Mouse (Mus musculus) heart, embryonic 12.5 days (tissue): ENCODE results near the gene Mblac2. TPM values are rescaled to one million over a fixed set of nuclear protein-coding genes. Genes with fewer than 3 reads are reported as not detected.

ENCODE experiments used
- ATAC-seq: fragments of 200-750 bp; cut with Nextera tagmentation; 2 replicates; pipeline ENCODE4 v1.8.0; 2017; ENCODE audit warnings: moderate TSS enrichment, moderate library complexity; ENCODE audit not compliant: insufficient number of reproducible peaks, low FRiP score
- H3K27ac ChIP-seq: fragments of 300-500 bp; sonication (generic); 2 replicates; pipeline ENCODE4 v1.5.1; 2016; ENCODE audit warnings: mild to moderate bottlenecking, moderate library complexity; ENCODE audit not compliant: poor library complexity, severe bottlenecking
- H3K27me3 ChIP-seq: fragments of 300-500 bp; sonication (generic); replicated peaks from 2 replicates; pipeline ENCODE4 v1.6.1; 2016; ENCODE audit warnings: mild to moderate bottlenecking, moderate library complexity
- H3K36me3 ChIP-seq: fragments of 300-500 bp; sonication (generic); 2 replicates; pipeline ENCODE4 v1.6.1; 2016; ENCODE audit warnings: mild to moderate bottlenecking, moderate library complexity
- H3K4me1 ChIP-seq: fragments of 300-500 bp; sonication (generic); replicated peaks from 2 replicates; pipeline ENCODE4 v1.6.1; 2016; ENCODE audit warnings: mild to moderate bottlenecking
- H3K4me2 ChIP-seq: fragments of 300-500 bp; sonication (generic); 2 replicates; pipeline ENCODE4 v1.6.1; 2016; ENCODE audit warnings: mild to moderate bottlenecking, moderate library complexity
- H3K4me3 ChIP-seq: fragments of 300-500 bp; sonication (generic); 2 replicates; pipeline ENCODE4 v1.5.1; 2016; ENCODE audit warnings: mild to moderate bottlenecking
- H3K9ac ChIP-seq: fragments of 300-500 bp; sonication (generic); 2 replicates; pipeline ENCODE4 v1.6.1; 2016; ENCODE audit warnings: mild to moderate bottlenecking, moderate library complexity
- H3K9me3 ChIP-seq: fragments of 300-500 bp; sonication (generic); replicated peaks from 2 replicates; pipeline ENCODE4 v1.6.1; 2016; ENCODE audit warnings: mild to moderate bottlenecking, moderate library complexity
- WGBS: fragments of 180-500 bp; shearing (Covaris S2); methylation state at CpG from one replicate; pipeline ENCODE4 v1.1.7; 2016; 5-methylcytosine and 5-hydroxymethylcytosine counted together
- polyA plus RNA-seq: library from polyadenylated mRNA; unstranded; fragments of >200 nt; fragmentation: Nextera tagmentation; extraction: Ambion mirVana; gene quantifications from 2 replicates; pipeline ENCODE4 v1.2.1, GENCODE M21; 2016

Gene Mblac2
- polyA plus RNA-seq, 1 experiment from 2014 or later = 4.8 TPM

DNA sequence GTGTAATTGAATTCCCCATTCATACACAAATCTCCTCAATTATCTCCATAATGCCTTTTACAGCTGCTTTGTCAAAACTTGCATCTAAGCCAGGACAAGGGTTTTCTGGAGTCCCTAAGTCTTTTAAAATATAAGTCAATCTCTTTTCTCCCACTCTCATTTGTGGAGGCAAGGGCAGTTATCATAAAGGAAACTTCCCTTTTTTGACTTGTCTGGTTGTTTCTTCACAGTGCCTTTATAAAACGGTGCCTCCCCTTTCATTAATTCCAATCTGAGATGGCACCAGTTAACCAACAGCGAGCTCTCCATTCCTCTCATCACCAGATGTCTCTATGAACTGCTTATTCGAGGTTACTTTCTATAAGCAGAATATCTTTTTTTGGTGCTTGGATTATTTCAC is 65.1 kb downstream of the Mblac2 start:
- ATAC-seq = no peak
- Histone ChIP-seq H3K36me3 (no peaks in the 10 kb centered on the region), H3K4me3 (no peak overlapping the region), H3K9ac (no peak overlapping the region), H3K4me1 (no peaks in the 10 kb centered on the region), H3K27ac (no peak overlapping the region), H3K4me2 (no peak overlapping the region), H3K27me3 (no peaks in the 10 kb centered on the region), H3K9me3 (no peaks in the 10 kb centered on the region; the same call in 1 of the 2 replicates)
- WGBS = 69% methylated on average over 3 of the region's 3 CpGs

DNA sequence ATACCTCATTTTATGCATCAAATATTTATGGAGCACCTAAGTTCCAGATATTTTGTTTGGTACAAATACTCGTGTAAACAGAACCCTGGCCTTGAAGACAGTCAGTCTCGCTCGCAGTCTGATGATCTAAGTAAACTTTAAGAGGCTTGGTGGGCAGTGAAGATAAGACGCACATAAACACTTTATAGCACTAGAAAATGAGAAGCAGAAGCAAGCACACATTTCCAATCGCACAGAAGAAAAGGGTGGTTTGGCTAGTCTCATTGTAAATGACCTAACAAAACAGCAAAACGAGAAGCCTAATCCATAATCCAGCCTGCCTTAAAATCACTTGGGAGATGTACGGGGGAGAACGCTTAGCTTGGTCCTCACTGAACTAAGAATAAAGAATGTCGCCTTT is 71.3 kb downstream of the Mblac2 start:
- no peak for ATAC-seq
- Histone ChIP-seq H3K4me3 (peak overlapping the region; percentile 86), H3K27me3 (no peaks in the 10 kb centered on the region), H3K27ac (peak overlapping the region; percentile 70; the same call in 1 of the 2 replicates), H3K4me2 (peak overlapping the region; percentile 79), H3K9me3 (no peaks in the 10 kb centered on the region), H3K36me3 (peaks cover 8% of the 10 kb centered on the region), H3K4me1 (peaks cover 17% of the 10 kb centered on the region), H3K9ac (peak overlapping the region; percentile 73)
- WGBS = 42% methylated on average over 9 of the region's 9 CpGs

DNA sequence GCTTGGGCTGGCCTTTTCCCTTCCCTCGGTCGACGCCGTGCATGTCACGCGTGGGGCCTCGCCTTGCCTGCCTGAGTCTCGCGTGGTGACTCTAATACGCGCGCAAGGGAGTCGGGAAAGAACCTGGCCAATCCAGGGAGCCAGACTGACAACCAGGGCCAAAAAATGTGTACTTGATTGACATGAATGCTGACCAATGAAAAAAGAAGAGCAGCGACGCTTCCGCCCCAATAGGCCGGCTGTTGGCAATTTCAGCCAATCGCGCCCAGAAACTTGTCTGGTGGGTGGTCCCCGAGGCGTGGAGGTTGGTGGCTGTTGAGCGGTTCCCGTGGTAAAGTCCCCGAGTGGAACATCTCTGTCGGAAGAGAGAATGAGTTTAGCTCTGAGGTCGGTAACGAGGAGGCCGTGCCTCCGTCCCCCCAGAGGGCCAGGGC is 71.8 kb downstream of the Mblac2 start, which contains the start of gene Cetn3:
Gene Cetn3, plus strand, starts transcription at position 107 of the 434 bp plus-strand sequence.
- under 1% methylated on average over 29 of the region's 29 CpGs for WGBS
- peaks cover 12% of the 10 kb centered on the region for H3K36me3 ChIP-seq
- peak; percentile 92 for ATAC-seq

DNA sequence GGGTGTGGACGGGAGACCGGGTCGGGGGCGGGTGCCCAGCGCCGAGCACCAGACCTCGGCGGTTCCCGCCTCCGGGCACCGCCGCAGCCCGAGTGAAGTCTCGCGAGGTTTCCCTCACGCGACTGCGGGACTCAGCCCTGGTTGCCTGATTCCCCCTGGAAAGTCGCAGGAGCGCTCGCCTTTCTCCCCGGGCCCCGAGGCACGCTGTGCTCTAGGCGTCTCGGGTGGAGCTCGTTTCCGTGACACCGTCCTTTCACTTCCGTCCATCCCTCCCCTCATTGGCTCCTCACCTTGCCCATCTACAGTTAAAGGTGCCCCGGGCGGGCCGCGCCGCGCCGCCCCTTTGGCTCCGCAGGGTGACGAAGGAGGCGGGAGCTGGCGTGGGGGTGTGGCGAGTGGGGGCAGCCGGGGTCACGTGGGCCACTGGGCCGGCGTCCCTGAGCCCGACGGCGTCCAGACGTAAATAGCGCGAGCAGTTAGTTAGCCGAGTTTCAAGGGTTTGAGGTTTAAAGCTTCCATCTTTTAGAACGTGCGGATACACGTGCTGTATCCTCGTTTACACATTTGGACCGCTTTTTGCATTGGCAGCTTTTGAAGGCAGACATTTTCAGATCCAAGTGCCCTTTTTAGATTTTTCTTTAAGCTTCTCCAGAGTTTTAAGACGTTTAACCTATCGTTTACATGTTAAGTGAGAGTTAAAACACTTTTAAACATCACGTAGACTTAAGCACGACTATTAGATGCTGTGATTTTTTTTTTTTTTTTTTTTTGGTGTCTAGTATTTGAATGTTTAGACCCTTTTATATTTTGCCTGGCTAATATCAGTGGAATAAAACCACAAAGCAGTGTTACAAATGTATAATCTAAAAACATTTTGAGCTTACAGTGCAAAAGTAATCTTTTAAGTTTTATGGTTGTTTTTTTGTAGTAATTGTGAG is 72.5 kb downstream of the Mblac2 start:
- H3K9ac ChIP-seq = peak overlapping the region; percentile 89
- WGBS = under 1% methylated on average over 62 of the region's 62 CpGs
- peak overlapping the region; percentile 98 for H3K27ac ChIP-seq
- H3K4me1 ChIP-seq = peaks cover 17% of the 10 kb centered on the region
- peaks cover 17% of the 10 kb centered on the region for H3K36me3 ChIP-seq
- H3K4me3 ChIP-seq = peak overlapping the region; percentile 86
- ATAC-seq = peak; percentile 99
- H3K4me2 ChIP-seq = peak overlapping the region; percentile 64
- no peaks in the 10 kb centered on the region for H3K9me3 ChIP-seq
- H3K27me3 ChIP-seq = no peaks in the 10 kb centered on the region

More for the DNA sequence above, 71.8 kb downstream of the Mblac2 start, which contains the start of gene Cetn3:
- Histone ChIP-seq H3K4me1 (peaks cover 17% of the 10 kb centered on the region), H3K9ac (peak within 1 kb of the TSS; percentile 89), H3K27me3 (no peaks in the 10 kb centered on the region), H3K27ac (peak within 1 kb of the TSS; percentile 98), H3K9me3 (no peaks in the 10 kb centered on the region), H3K4me3 (peak within 1 kb of the TSS; percentile 86), H3K4me2 (peak within 1 kb of the TSS; percentile 79)

DNA sequence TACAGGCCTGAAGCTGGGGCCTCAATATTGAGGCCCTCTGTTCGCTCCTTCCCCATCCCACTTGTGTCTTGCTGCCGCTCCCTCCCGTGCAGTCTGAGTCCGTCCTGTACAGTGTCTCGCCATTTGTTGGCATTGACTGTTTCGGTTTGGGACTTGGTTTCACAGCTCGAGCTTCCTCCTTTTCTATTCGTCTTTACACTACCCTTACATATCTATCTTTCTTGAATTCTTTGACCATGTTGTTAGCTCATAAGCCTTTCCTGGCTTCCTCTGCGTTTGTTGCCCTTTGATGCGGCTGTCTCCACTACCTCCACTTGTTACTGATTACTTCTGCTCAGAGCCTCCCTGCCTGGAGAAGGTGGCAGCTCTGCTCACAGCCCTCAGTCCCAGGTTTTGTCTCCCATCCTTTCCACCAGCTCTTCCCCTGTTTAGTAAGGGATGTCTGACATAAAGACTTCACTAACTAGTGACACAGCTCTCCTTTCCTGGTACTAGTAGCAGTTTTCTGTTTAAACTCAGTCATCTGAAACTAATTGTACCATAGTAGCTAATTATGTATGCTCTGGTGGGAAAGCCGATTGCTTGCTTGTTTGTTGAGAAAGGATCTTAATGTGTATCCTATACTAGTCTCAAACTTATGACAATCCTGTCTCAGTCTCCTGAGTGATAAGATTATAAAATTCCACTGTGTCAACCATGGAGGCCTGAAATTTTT is 74.8 kb downstream of the Mblac2 start:
- Histone ChIP-seq H3K4me2 (no peak overlapping the region), H3K9ac (peak overlapping the region; percentile 12; the same call in 1 of the 2 replicates), H3K9me3 (no peaks in the 10 kb centered on the region), H3K36me3 (peaks cover 23% of the 10 kb centered on the region), H3K27me3 (no peaks in the 10 kb centered on the region), H3K4me1 (peaks cover 17% of the 10 kb centered on the region), H3K27ac (no peak overlapping the region), H3K4me3 (no peak overlapping the region)
- WGBS = 69% methylated on average over 11 of the region's 11 CpGs
- ATAC-seq = no peak

DNA sequence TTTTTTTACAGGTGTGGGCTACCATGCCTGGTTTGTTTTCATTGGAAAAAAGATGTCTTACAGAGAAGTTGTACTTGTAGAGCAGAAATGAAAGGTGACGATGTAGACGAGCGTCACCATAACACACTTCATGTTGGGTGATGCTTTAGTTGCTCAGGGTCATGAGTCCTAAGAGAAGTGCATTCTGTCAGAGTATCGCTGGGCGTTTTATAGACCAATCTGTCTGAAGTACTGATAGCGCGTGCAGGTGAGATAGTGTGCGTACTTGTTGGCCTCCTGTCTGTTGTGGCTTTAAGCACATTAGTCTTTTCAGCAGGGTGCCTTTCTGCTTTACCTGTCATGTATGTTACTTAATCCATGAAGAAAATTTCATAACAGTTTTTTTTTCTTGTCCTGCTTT is 79.0 kb downstream of the Mblac2 start:
- Histone ChIP-seq H3K9ac (no peak overlapping the region), H3K4me3 (no peak overlapping the region), H3K27ac (no peak overlapping the region), H3K4me1 (peaks cover 21% of the 10 kb centered on the region), H3K36me3 (peaks cover 23% of the 10 kb centered on the region), H3K27me3 (no peaks in the 10 kb centered on the region), H3K9me3 (no peaks in the 10 kb centered on the region), H3K4me2 (no peak overlapping the region)
- ATAC-seq = no peak
- WGBS = 85% methylated on average over 8 of the region's 8 CpGs

DNA sequence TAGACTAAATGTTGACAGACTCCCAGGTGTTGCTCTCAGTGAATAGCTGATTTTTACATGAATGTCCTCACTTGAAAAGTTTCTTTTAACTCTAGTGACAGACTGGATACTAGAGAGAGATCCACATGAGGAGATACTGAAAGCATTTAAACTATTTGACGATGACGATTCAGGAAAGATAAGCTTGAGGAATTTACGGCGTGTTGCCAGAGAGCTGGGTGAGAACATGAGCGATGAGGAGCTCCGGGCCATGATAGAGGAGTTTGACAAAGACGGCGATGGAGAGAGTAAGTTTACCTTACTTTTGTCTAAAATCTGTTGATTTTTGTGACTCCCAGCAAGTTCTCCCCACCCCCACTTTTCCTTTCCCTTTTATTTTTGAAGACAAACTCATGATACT is 80.7 kb downstream of the Mblac2 start:
- Histone ChIP-seq H3K27me3 (no peaks in the 10 kb centered on the region), H3K4me1 (peaks cover 14% of the 10 kb centered on the region), H3K9me3 (no peaks in the 10 kb centered on the region), H3K4me3 (no peak overlapping the region), H3K36me3 (peaks cover 26% of the 10 kb centered on the region), H3K27ac (no peak overlapping the region), H3K4me2 (no peak overlapping the region), H3K9ac (no peak overlapping the region)
- no peak for ATAC-seq
- 27% methylated on average over 8 of the region's 8 CpGs for WGBS

DNA sequence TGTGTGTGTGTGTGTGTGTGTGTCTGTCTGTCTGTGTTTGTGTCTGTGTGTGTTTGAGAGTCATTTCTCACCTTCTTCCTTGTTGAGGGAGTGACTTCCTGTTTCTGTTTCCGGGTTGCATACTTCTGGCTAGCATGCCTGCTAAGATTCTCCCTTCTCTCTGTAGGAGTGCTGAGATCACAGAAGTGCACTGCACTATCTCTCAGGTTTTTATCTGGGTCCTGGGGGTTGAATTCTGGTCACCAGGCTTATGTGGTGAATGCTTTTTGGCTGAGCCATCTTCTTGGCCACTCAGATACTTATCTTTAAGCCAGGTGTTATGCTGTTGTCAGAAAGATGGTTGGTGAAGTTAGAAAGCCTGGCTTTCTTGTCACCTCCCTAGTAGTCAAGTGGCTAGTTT is 82.7 kb downstream of the Mblac2 start:
- Histone ChIP-seq H3K9me3 (no peaks in the 10 kb centered on the region), H3K4me3 (no peak overlapping the region), H3K27ac (no peak overlapping the region), H3K9ac (no peak overlapping the region), H3K4me2 (no peak overlapping the region), H3K27me3 (no peaks in the 10 kb centered on the region), H3K36me3 (peaks cover 11% of the 10 kb centered on the region), H3K4me1 (peaks cover 14% of the 10 kb centered on the region)
- no peak for ATAC-seq
- WGBS = 8% methylated on average over 1 of the region's 1 CpGs

DNA sequence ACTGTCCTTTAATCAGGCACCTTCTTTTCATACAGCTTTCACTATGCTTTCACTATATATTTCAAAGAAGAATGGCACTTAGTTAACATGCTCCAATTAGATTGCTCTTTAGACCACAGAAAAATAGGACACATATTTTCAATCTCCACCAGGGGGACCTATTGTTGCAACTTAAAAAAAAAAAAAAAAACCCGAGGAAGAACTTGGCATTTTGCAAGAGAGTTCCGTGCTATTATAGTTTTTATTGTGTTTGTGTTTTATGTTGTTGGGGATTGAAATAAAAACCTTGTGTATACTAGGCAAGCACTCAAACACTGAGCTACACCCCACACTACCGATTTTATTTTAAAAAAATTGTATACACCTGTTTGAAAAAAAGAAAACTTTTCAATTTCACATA is 90.0 kb downstream of the Mblac2 start:
- H3K4me2 ChIP-seq = no peak overlapping the region

More for the DNA sequence above, 90.0 kb downstream of the Mblac2 start:
- Histone ChIP-seq H3K36me3 (no peaks in the 10 kb centered on the region), H3K9me3 (no peaks in the 10 kb centered on the region), H3K27ac (no peak overlapping the region), H3K27me3 (no peaks in the 10 kb centered on the region), H3K4me1 (0 out of 2 replicates have a peak, but pooled peaks cover 4% of the 10 kb centered on the region), H3K4me3 (no peak overlapping the region), H3K9ac (no peak overlapping the region)
- 38% methylated on average over 3 of the region's 3 CpGs for WGBS
- no peak for ATAC-seq
